Mouse (Mus musculus) testis, adult 2 months (tissue): ENCODE data around the gene Kcnt2.

Experiments used
- CTCF ChIP-seq: fragments of 200-500 bp; IDR thresholded peaks from 2 replicates; pipeline ENCODE4 v1.5.1; 2012; ENCODE audit warnings: low read depth, mild to moderate bottlenecking, inconsistent platforms, low read length, moderate library complexity; ENCODE audit not compliant: control insufficient read depth, insufficient read depth, insufficient replicate concordance
- POLR2A ChIP-seq: fragments of 200-500 bp; IDR thresholded peaks from 2 replicates; pipeline ENCODE4 v1.6.1; 2012; ENCODE audit warnings: low read depth, mild to moderate bottlenecking, inconsistent platforms, low read length, moderate library complexity; ENCODE audit not compliant: control insufficient read depth

- TF ChIP-seq CTCF (no peak), POLR2A (no peak)
These were observed 332.6 kb downstream of the Kcnt2 start for GRCm38 (mm10) chr1:140578607-140579006.
